Mouse (Mus musculus): ENCODE data around the gene Slco4c1. TPM values are rescaled to one million over a fixed set of nuclear protein-coding genes. Genes with fewer than 3 reads are reported as not detected.

Gene Slco4c1
- polyA plus RNA-seq (2012; rRNA removed; ENCODE audit: low replicate concordance), result 0.04 and 0.09 TPM in 2 replicates

DNA sequence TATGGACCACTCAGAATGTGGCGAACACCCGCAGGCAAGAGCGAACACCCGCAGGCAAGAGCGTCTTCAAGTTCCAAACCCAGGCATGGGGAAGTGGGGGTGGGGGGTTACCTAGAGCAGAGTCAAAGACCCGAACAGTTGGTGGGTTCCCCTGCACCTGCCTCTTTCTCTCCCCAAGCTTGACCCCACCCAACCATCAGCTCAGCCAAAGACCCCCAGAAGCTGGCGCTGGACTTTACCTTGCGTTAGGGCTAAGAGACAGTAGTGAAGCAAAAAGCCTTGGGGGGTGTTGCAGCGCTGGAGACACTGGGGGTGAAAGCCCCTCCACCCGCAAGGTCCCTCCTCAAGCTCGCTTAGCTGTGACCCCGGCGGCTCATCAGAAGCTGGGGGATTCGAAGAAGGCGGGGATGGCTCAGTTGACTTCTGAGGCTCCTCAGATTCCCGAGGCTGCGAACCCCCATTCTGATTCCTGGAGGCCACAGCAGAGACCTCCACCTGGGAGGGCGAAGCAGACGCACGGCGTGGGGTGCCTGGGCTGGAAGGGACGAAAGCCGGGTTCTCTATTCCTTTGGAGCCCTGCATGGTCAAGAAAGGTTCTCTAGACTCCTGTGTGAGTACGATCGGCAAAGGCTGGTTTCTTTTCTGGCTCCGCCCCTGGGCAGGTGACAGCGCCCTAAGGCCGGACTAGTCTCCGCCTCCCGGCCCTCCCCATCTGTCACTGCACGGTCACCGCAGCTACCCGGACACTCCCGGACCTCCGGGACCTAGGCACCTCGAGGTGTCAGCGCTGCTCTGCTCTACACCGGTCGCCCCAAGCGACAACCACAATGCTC, at the start of gene Slco4c1:
Gene Slco4c1 (minus strand): TSS at position 644 of the 833 bp plus-strand sequence.

All from duodenum, adult 2 months (tissue).